Mouse (Mus musculus): Measurements from ENCODE around the gene Sult2b1. TPM values are rescaled to one million over a fixed set of nuclear protein-coding genes. Genes with fewer than 3 reads are reported as not detected.

Gene Sult2b1
- total RNA-seq, 2 experiments from 2014 or later: 1.2 to 6.4 TPM

GRCm38 (mm10) chr7:45701072-45701471 is 83.4 kb downstream of the Sult2b1 start:
- ATAC-seq (replicated peaks; ENCODE audit: poor library complexity): no peak

GRCm38 (mm10) chr7:45700301-45701015 is 84.0 kb downstream of the Sult2b1 start:
- peak; percentile 30; the same call in 1 of the 2 replicates for ATAC-seq (replicated peaks; ENCODE audit: poor library complexity)

GRCm38 (mm10) chr7:45699523-45700141 is 84.8 kb downstream of the Sult2b1 start, which contains the start of gene Car11:
Gene Car11, plus strand, starts transcription at chr7:45699843.
- ATAC-seq (replicated peaks; ENCODE audit: poor library complexity): no peak

- ATAC-seq (replicated peaks; ENCODE audit: poor library complexity): no peak
These were observed 86.6 kb downstream of the Sult2b1 start for GRCm38 (mm10) chr7:45697894-45698293.

GRCm38 (mm10) chr7:45695098-45695497 is 89.4 kb downstream of the Sult2b1 start:
- ATAC-seq (replicated peaks; ENCODE audit: poor library complexity): no peak

GRCm38 (mm10) chr7:45693921-45694591 is 90.4 kb downstream of the Sult2b1 start, which contains the start of gene Sec1:
Gene Sec1, minus strand, starts transcription at chr7:45694402.
- ATAC-seq (replicated peaks; ENCODE audit: poor library complexity): no peak

- ATAC-seq (replicated peaks; ENCODE audit: poor library complexity): no peak
These were observed 92.1 kb downstream of the Sult2b1 start for GRCm38 (mm10) chr7:45692364-45692763.

GRCm38 (mm10) chr7:45689800-45690199 is 94.7 kb downstream of the Sult2b1 start:
- no peak for ATAC-seq (replicated peaks; ENCODE audit: poor library complexity)

- ATAC-seq (replicated peaks; ENCODE audit: poor library complexity): peak; percentile 48
These were observed 95.4 kb downstream of the Sult2b1 start for GRCm38 (mm10) chr7:45689099-45689498.

- ATAC-seq (replicated peaks; ENCODE audit: poor library complexity): no peak
These were observed 97.6 kb downstream of the Sult2b1 start for GRCm38 (mm10) chr7:45686841-45687240.

GRCm38 (mm10) chr7:45685811-45686210 is 98.7 kb downstream of the Sult2b1 start:
- no peak for ATAC-seq (replicated peaks; ENCODE audit: poor library complexity)

- ATAC-seq (replicated peaks; ENCODE audit: poor library complexity): no peak
These were observed 100.9 kb downstream of the Sult2b1 start, which contains the start of gene Ntn5 for GRCm38 (mm10) chr7:45683396-45684050. Gene Ntn5, plus strand, starts transcription at chr7:45684022.

- peak; percentile 96 for ATAC-seq (replicated peaks; ENCODE audit: poor library complexity)
These were observed 102.0 kb downstream of the Sult2b1 start for GRCm38 (mm10) chr7:45682144-45683126.

GRCm38 (mm10) chr7:45681046-45681736 is 103.3 kb downstream of the Sult2b1 start:
- ATAC-seq (replicated peaks; ENCODE audit: poor library complexity): 0 out of 2 replicates have a peak, but pooled peaks have one; percentile 15

Other genes starting within 250 kb of the Sult2b1 start
- gene Hsd17b14, start 229.8 kb downstream of the Sult2b1 start, total RNA-seq (2015): 0.22 and 5.5 TPM in 2 replicates
- gene Hsd17b14, start 229.8 kb downstream of the Sult2b1 start, total RNA-seq (2017): 1.2 and 8.2 TPM in 2 replicates
- 43.5 and 55.9 TPM in 2 replicates for gene Bcat2, start 214.5 kb downstream of the Sult2b1 start, total RNA-seq (2015)
- 37.0 and 44.0 TPM in 2 replicates for gene Bcat2, start 214.5 kb downstream of the Sult2b1 start, total RNA-seq (2017)
- gene Fgf21, start 169.2 kb downstream of the Sult2b1 start, total RNA-seq (2015): not detected in 2 replicates
- gene Fgf21, start 169.2 kb downstream of the Sult2b1 start, total RNA-seq (2017): not detected in 2 replicates
- gene Fut1, start 167.4 kb downstream of the Sult2b1 start, total RNA-seq (2015): not detected in 2 replicates
- not detected in 2 replicates for gene Fut1, start 167.4 kb downstream of the Sult2b1 start, total RNA-seq (2017)
- gene Izumo1, start 162.9 kb downstream of the Sult2b1 start, total RNA-seq (2015): 0.32 TPM in 1 of 2 replicates, not detected in the other
- 0.24 TPM in 1 of 2 replicates, not detected in the other for gene Izumo1, start 162.9 kb downstream of the Sult2b1 start, total RNA-seq (2017)
- gene Rasip1, start 157.2 kb downstream of the Sult2b1 start, total RNA-seq (2015): 0.10 TPM in 1 of 2 replicates, not detected in the other
- gene Rasip1, start 157.2 kb downstream of the Sult2b1 start, total RNA-seq (2017): 0.08 TPM in 1 of 2 replicates, not detected in the other
- 0.64 TPM in 1 of 2 replicates, not detected in the other for gene Mamstr, start 144.7 kb downstream of the Sult2b1 start, total RNA-seq (2015)
- 0.12 TPM in 1 of 2 replicates, not detected in the other for gene Mamstr, start 144.7 kb downstream of the Sult2b1 start, total RNA-seq (2017)
- gene Fut2, start 118.3 kb downstream of the Sult2b1 start, total RNA-seq (2015): not detected in 2 replicates
- gene Fut2, start 118.3 kb downstream of the Sult2b1 start, total RNA-seq (2017): not detected in 2 replicates
- not detected in 2 replicates for gene Ntn5, start 100.6 kb downstream of the Sult2b1 start, total RNA-seq (2015)
- gene Ntn5, start 100.6 kb downstream of the Sult2b1 start, total RNA-seq (2017): not detected in 2 replicates
- not detected in 2 replicates for gene Sec1, start 90.3 kb downstream of the Sult2b1 start, total RNA-seq (2015)
- gene Sec1, start 90.3 kb downstream of the Sult2b1 start, total RNA-seq (2017): not detected in 2 replicates
- gene Car11, start 84.8 kb downstream of the Sult2b1 start, total RNA-seq (2015): not detected in 2 replicates
- gene Car11, start 84.8 kb downstream of the Sult2b1 start, total RNA-seq (2017): not detected in 2 replicates
- 3.6 and 5.6 TPM in 2 replicates for gene Dbp, start 79.6 kb downstream of the Sult2b1 start, total RNA-seq (2015)
- gene Dbp, start 79.6 kb downstream of the Sult2b1 start, total RNA-seq (2017): 6.2 and 7.2 TPM in 2 replicates
- gene Rpl18, start 69.2 kb downstream of the Sult2b1 start, total RNA-seq (2015): 1,825 and 1,988 TPM in 2 replicates
- gene Rpl18, start 69.2 kb downstream of the Sult2b1 start, total RNA-seq (2017): 1,777 and 2,306 TPM in 2 replicates
- 10.6 and 14.5 TPM in 2 replicates for gene Sphk2, start 66.7 kb downstream of the Sult2b1 start, total RNA-seq (2015)
- gene Sphk2, start 66.7 kb downstream of the Sult2b1 start, total RNA-seq (2017): 9.8 and 10.2 TPM in 2 replicates
- 0.54 and 0.78 TPM in 2 replicates for gene Fam83e, start 63.5 kb downstream of the Sult2b1 start, total RNA-seq (2015)
- 0.37 and 0.51 TPM in 2 replicates for gene Fam83e, start 63.5 kb downstream of the Sult2b1 start, total RNA-seq (2017)
- gene Spaca4, start 58.9 kb downstream of the Sult2b1 start, total RNA-seq (2015): not detected in 2 replicates
- not detected in 2 replicates for gene Spaca4, start 58.9 kb downstream of the Sult2b1 start, total RNA-seq (2017)
- gene Lmtk3, start 931 bp downstream of the Sult2b1 start, total RNA-seq (2015): 0.07 TPM in 2 replicates
- not detected in 2 replicates for gene Lmtk3, start 931 bp downstream of the Sult2b1 start, total RNA-seq (2017)
- 17.9 and 26.3 TPM in 2 replicates for gene Cyth2, start 29.9 kb upstream of the Sult2b1 start, total RNA-seq (2015)
- gene Cyth2, start 29.9 kb upstream of the Sult2b1 start, total RNA-seq (2017): 32.4 and 34.5 TPM in 2 replicates
- gene Kcnj14, start 40.1 kb upstream of the Sult2b1 start, total RNA-seq (2015): 0.05 TPM in 2 replicates
- not detected in 2 replicates for gene Kcnj14, start 40.1 kb upstream of the Sult2b1 start, total RNA-seq (2017)
- 22.6 and 25.1 TPM in 2 replicates for gene Grwd1, start 46.3 kb upstream of the Sult2b1 start, total RNA-seq (2015)
- 24.2 and 26.9 TPM in 2 replicates for gene Grwd1, start 46.3 kb upstream of the Sult2b1 start, total RNA-seq (2017)
- gene Kdelr1, start 88.1 kb upstream of the Sult2b1 start, total RNA-seq (2015): 113 and 145 TPM in 2 replicates
- 68.3 and 73.1 TPM in 2 replicates for gene Kdelr1, start 88.1 kb upstream of the Sult2b1 start, total RNA-seq (2017)
- gene Grin2d, start 93.7 kb upstream of the Sult2b1 start, total RNA-seq (2015): not detected in 2 replicates
- under 0.01 TPM in 1 of 2 replicates, not detected in the other for gene Grin2d, start 93.7 kb upstream of the Sult2b1 start, total RNA-seq (2017)
- gene Syngr4, start 112.0 kb upstream of the Sult2b1 start, total RNA-seq (2015): 1.3 and 1.5 TPM in 2 replicates
- gene Syngr4, start 112.0 kb upstream of the Sult2b1 start, total RNA-seq (2017): 2.1 TPM in 1 of 2 replicates, not detected in the other
- 5.3 TPM in 2 replicates for gene Tmem143, start 112.3 kb upstream of the Sult2b1 start, total RNA-seq (2015)
- 8.1 and 17.2 TPM in 2 replicates for gene Tmem143, start 112.3 kb upstream of the Sult2b1 start, total RNA-seq (2017)
- 238 and 280 TPM in 2 replicates for gene Emp3, start 136.7 kb upstream of the Sult2b1 start, total RNA-seq (2015)
- 186 and 203 TPM in 2 replicates for gene Emp3, start 136.7 kb upstream of the Sult2b1 start, total RNA-seq (2017)
- gene Ccdc114, start 139.4 kb upstream of the Sult2b1 start, total RNA-seq (2015): 0.99 and 2.0 TPM in 2 replicates
- gene Ccdc114, start 139.4 kb upstream of the Sult2b1 start, total RNA-seq (2017): 2.6 and 3.3 TPM in 2 replicates
- not detected in 2 replicates for gene Abcc6, start 245.6 kb upstream of the Sult2b1 start, total RNA-seq (2015)
- gene Abcc6, start 245.6 kb upstream of the Sult2b1 start, total RNA-seq (2017): not detected in 2 replicates
- 38.6 and 39.3 TPM in 2 replicates for gene Nomo1, start 249.0 kb upstream of the Sult2b1 start, total RNA-seq (2015)
- gene Nomo1, start 249.0 kb upstream of the Sult2b1 start, total RNA-seq (2017): 53.2 and 57.4 TPM in 2 replicates

Measured in megakaryocyte progenitor cell, adult 5-6 weeks (primary cell).